Mouse (Mus musculus) limb, embryonic 11.5 days (tissue): ENCODE data around the gene Anapc16. TPM values are rescaled to one million over a fixed set of nuclear protein-coding genes. Genes with fewer than 3 reads are reported as not detected.
"Not testable (repeated sequence)": the region's sequence is repeated elsewhere in the genome, so short reads cannot be mapped to it uniquely, and the experiment has no call there.

Experiments
- ATAC-seq: fragments of 200-750 bp; cut with Nextera tagmentation; 2 replicates; pipeline ENCODE4 v1.8.0; 2017; ENCODE audit warnings: low read depth; ENCODE audit not compliant: insufficient number of reproducible peaks, low FRiP score, low TSS enrichment
- DNase-seq: peaks from one replicate; pipeline ENCODE4 v3.0.0-alpha.2; 2015; ENCODE audit warnings: low spot score
- H3K27ac ChIP-seq: fragments of 300-500 bp; sonication (generic); replicated peaks from 2 replicates; pipeline ENCODE4 v1.5.1; 2014; ENCODE audit warnings: low read depth, mild to moderate bottlenecking, low read length
- H3K27me3 ChIP-seq: fragments of 300-500 bp; sonication (generic); 2 replicates; pipeline ENCODE4 v1.6.1; 2014; ENCODE audit warnings: mild to moderate bottlenecking, low read length, mixed read lengths; ENCODE audit not compliant: control insufficient read depth, insufficient read depth
- H3K36me3 ChIP-seq: fragments of 300-500 bp; sonication (generic); 2 replicates; pipeline ENCODE4 v1.6.1; 2014; ENCODE audit warnings: mild to moderate bottlenecking, low read length, moderate library complexity, mixed read lengths; ENCODE audit not compliant: control insufficient read depth, insufficient read depth
- H3K4me1 ChIP-seq: fragments of 300-500 bp; sonication (generic); 2 replicates; pipeline ENCODE4 v1.6.1; 2014; ENCODE audit warnings: low read length, mixed read lengths; ENCODE audit not compliant: control insufficient read depth, insufficient read depth
- H3K4me2 ChIP-seq: fragments of 300-500 bp; sonication (generic); 2 replicates; pipeline ENCODE4 v1.6.1; 2014; ENCODE audit warnings: low read depth, mild to moderate bottlenecking, moderate library complexity; ENCODE audit not compliant: severe bottlenecking
- H3K4me3 ChIP-seq: fragments of 300-500 bp; sonication (generic); 2 replicates; pipeline ENCODE4 v1.5.1; 2014; ENCODE audit warnings: low read depth, low read length
- H3K9ac ChIP-seq: fragments of 300-500 bp; sonication (generic); 2 replicates; pipeline ENCODE4 v1.6.1; 2014; ENCODE audit warnings: mild to moderate bottlenecking, low read length
- H3K9me3 ChIP-seq: fragments of 300-500 bp; sonication (generic); 2 replicates; pipeline ENCODE4 v1.6.1; 2016; ENCODE audit warnings: low read length; ENCODE audit not compliant: control insufficient read depth
- WGBS: fragments of 180-500 bp; shearing (Covaris S2); extraction: QIAGEN DNeasy Blood & Tissue Kit; methylation state at CpG from one replicate; pipeline ENCODE4 v1.1.7; 2014; 5-methylcytosine and 5-hydroxymethylcytosine counted together
- polyA plus RNA-seq: library from polyadenylated mRNA; unstranded; fragments of >200 nt; fragmentation: Nextera tagmentation; extraction: Ambion mirVana; gene quantifications from 2 replicates; pipeline ENCODE4 v1.2.1, GENCODE M21; 2014

The Anapc16 gene
- polyA plus RNA-seq, 1 experiment from 2014 or later, result 112 TPM

GRCm38 (mm10) chr10:59995889-59996288 is 7.0 kb downstream of the Anapc16 start:
- Histone ChIP-seq H3K27ac (no peak overlapping the region), H3K4me1 (no peaks in the 10 kb centered on the region), H3K4me3 (no peak overlapping the region), H3K4me2 (no peak overlapping the region), H3K9ac (no peak overlapping the region), H3K9me3 (no peaks in the 10 kb centered on the region), H3K27me3 (no peaks in the 10 kb centered on the region), H3K36me3 (peaks cover 8% of the 10 kb centered on the region)
- DNase-seq (no peak), ATAC-seq (no peak)
- 95% methylated on average over 6 of the region's 6 CpGs for WGBS

- H3K4me3 ChIP-seq, ATAC-seq, DNase-seq, H3K27me3 ChIP-seq, H3K9me3 ChIP-seq, H3K27ac ChIP-seq, H3K4me1 ChIP-seq, H3K9ac ChIP-seq, H3K4me2 ChIP-seq: not testable (repeated sequence)
- peaks cover 20% of the 10 kb centered on the region for H3K36me3 ChIP-seq
- WGBS, result 96% methylated on average over 2 of the region's 3 CpGs
Measured at GRCm38 (mm10) chr10:59993813-59994212, 9.1 kb downstream of the Anapc16 start.

GRCm38 (mm10) chr10:59992024-59992423 is 10.9 kb downstream of the Anapc16 start:
- peaks cover 24% of the 10 kb centered on the region for H3K36me3 ChIP-seq
- no peaks in the 10 kb centered on the region for H3K4me1 ChIP-seq
- 85% methylated on average over 8 of the region's 8 CpGs for WGBS
- H3K9me3 ChIP-seq, result no peaks in the 10 kb centered on the region
- no peak overlapping the region for H3K4me2 ChIP-seq
- H3K4me3 ChIP-seq, result no peak overlapping the region
- DNase-seq (no peak), ATAC-seq (no peak)
- H3K27me3 ChIP-seq, result no peaks in the 10 kb centered on the region
- H3K27ac ChIP-seq, result no peak overlapping the region
- H3K9ac ChIP-seq, result no peak overlapping the region

- ATAC-seq (no peak), DNase-seq (no peak)
- H3K4me3 ChIP-seq, result no peak overlapping the region
- no peaks in the 10 kb centered on the region for H3K4me1 ChIP-seq
- H3K27ac ChIP-seq, result no peak overlapping the region
- WGBS, result 51% methylated on average over 9 of the region's 9 CpGs
- no peak overlapping the region for H3K4me2 ChIP-seq
- H3K27me3 ChIP-seq, result no peaks in the 10 kb centered on the region
- H3K36me3 ChIP-seq, result peaks cover 25% of the 10 kb centered on the region
- H3K9ac ChIP-seq, result no peak overlapping the region
- H3K9me3 ChIP-seq, result no peaks in the 10 kb centered on the region
Measured at GRCm38 (mm10) chr10:59991262-59991880, 11.6 kb downstream of the Anapc16 start.

DNA sequence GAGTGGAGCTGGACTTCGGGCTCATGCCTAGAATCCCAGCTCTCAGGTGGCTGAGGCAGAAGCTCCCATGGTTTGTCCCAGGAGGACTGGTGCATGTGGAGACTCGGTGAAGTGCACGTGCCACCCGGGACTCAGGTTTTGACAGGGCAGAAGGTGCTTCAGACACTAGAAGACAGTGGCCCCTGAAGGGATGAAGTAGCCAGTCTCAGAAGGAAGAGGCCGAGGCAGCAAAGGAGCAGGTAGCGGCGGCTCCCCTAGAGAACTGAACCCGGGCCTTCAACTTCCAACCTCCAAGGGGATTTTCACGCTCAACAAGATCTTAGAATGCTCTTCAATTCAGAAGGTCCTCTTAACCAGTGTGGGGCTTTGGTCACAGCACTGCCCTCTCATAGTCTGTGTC is 12.5 kb downstream of the Anapc16 start:
- ATAC-seq (no peak), DNase-seq (no peak)
- 94% methylated on average over 9 of the region's 9 CpGs for WGBS
- H3K4me1 ChIP-seq, result no peaks in the 10 kb centered on the region
- H3K9me3 ChIP-seq, result no peaks in the 10 kb centered on the region
- H3K27me3 ChIP-seq, result no peaks in the 10 kb centered on the region
- H3K4me2 ChIP-seq, result no peak overlapping the region
- H3K27ac ChIP-seq, result no peak overlapping the region
- no peak overlapping the region for H3K4me3 ChIP-seq
- H3K9ac ChIP-seq, result no peak overlapping the region
- peaks cover 26% of the 10 kb centered on the region for H3K36me3 ChIP-seq

DNA sequence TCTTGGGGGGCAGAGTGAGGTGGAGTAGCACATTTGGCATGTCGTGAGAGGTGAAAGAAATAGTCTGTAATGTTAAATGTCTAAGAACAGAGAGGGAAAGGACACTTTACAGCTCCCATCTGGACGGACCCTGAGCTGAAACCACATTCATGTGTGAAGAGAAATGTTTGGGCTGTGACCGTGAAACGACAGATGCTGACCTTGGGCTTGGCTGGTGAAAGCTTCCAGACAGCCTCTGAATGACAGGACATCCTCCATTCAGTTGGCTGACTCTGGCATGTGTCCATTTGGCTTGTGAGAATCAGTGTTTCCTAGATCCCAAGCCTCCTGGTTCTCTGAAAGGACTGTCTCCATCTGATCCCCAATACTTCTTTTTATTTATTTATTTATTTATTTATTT is 14.9 kb downstream of the Anapc16 start:
- WGBS, result 92% methylated on average over 4 of the region's 4 CpGs
- no peaks in the 10 kb centered on the region for H3K4me1 ChIP-seq
- no peak for DNase-seq

GRCm38 (mm10) chr10:59982379-59982873 is 20.5 kb downstream of the Anapc16 start:
- DNase-seq, result no peak
- H3K36me3 ChIP-seq, result peaks cover 5% of the 10 kb centered on the region; the same call in 1 of the 2 replicates
- no peak overlapping the region for H3K4me3 ChIP-seq
- no peaks in the 10 kb centered on the region for H3K27me3 ChIP-seq
- WGBS, result 93% methylated on average over 12 of the region's 12 CpGs
- ATAC-seq, result no peak
- H3K4me1 ChIP-seq, result 0 out of 2 replicates have a peak, but pooled peaks cover 7% of the 10 kb centered on the region
- no peak overlapping the region for H3K27ac ChIP-seq
- H3K9me3 ChIP-seq, result no peaks in the 10 kb centered on the region
- H3K4me2 ChIP-seq, result no peak overlapping the region
- no peak overlapping the region for H3K9ac ChIP-seq

More for the DNA sequence above, 14.9 kb downstream of the Anapc16 start:
- ATAC-seq, result no peak
- H3K36me3 ChIP-seq, result peaks cover 22% of the 10 kb centered on the region
- no peak overlapping the region for H3K9ac ChIP-seq
- H3K4me2 ChIP-seq, result no peak overlapping the region
- no peaks in the 10 kb centered on the region for H3K27me3 ChIP-seq
- no peak overlapping the region for H3K27ac ChIP-seq
- H3K4me3 ChIP-seq, result no peak overlapping the region
- no peaks in the 10 kb centered on the region for H3K9me3 ChIP-seq

DNA sequence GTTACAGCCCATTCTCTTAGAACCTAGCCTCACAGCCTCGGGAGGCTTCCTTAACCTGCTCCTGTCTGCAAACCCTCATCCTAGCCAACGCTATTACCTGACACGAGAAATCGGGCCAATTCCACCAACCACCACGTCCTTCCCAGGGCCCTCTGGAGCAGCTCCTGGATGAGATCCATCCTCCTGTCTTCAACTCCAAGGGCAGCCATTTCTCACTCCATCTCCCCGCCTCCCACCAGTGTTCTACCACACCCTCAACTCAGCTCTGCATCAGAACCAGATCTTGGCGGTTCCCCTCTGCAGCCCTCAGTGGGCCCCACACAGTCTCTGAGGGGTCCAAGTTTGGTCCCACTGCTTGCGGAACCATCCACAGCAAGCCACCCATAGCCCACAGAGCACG is 21.1 kb downstream of the Anapc16 start:
- Histone ChIP-seq H3K9me3 (no peaks in the 10 kb centered on the region), H3K4me2 (no peak overlapping the region), H3K27ac (no peak overlapping the region), H3K27me3 (no peaks in the 10 kb centered on the region), H3K4me3 (no peak overlapping the region), H3K36me3 (peaks cover 3% of the 10 kb centered on the region; the same call in 1 of the 2 replicates), H3K4me1 (0 out of 2 replicates have a peak, but pooled peaks cover 7% of the 10 kb centered on the region), H3K9ac (no peak overlapping the region)
- DNase-seq, result no peak
- ATAC-seq, result no peak
- 91% methylated on average over 9 of the region's 9 CpGs for WGBS
